Mouse (Mus musculus) granulocyte monocyte progenitor cell, adult 5-6 weeks (primary cell): ENCODE measurements around the gene Kif1bp. TPM values are rescaled to one million over a fixed set of nuclear protein-coding genes. Genes with fewer than 3 reads are reported as not detected.

Experiments
- total RNA-seq, 2 experiments: library from RNA; stranded (forward) in 1 of 2; stranded (reverse) in 1 of 2; fragments of 200-712, 200-1000 nt in 1 of 2; fragments of >200 nt in 1 of 2; fragmentation: Nextera tagmentation in 1 of 2; gene quantifications; 2 replicates each; pipeline ENCODE4 v1.2.3; 2014 to 2017

The Kif1bp gene
- total RNA-seq, 2 experiments from 2014 or later = 16.4 to 27.9 TPM

Other genes with a start within 250 kb of the Kif1bp start
- 46.4 and 67.3 TPM in 2 replicates for gene Hk1, start 198.5 kb downstream of the Kif1bp start, total RNA-seq (2014; fragmentation: Nextera tagmentation)
- gene Hk1, start 198.5 kb downstream of the Kif1bp start, total RNA-seq (2017) = 72.6 and 73.2 TPM in 2 replicates
- not detected in 2 replicates for gene Hkdc1, start 156.0 kb downstream of the Kif1bp start, total RNA-seq (2014; fragmentation: Nextera tagmentation)
- gene Hkdc1, start 156.0 kb downstream of the Kif1bp start, total RNA-seq (2017) = not detected in 2 replicates
- 2.0 and 4.2 TPM in 2 replicates for gene 4930507D05Rik, start 129.0 kb downstream of the Kif1bp start, total RNA-seq (2014; fragmentation: Nextera tagmentation)
- 0.31 and 0.34 TPM in 2 replicates for gene 4930507D05Rik, start 129.0 kb downstream of the Kif1bp start, total RNA-seq (2017)
- gene Supv3l1, start 128.7 kb downstream of the Kif1bp start, total RNA-seq (2014; fragmentation: Nextera tagmentation) = 48.8 and 53.9 TPM in 2 replicates
- 39.0 and 52.8 TPM in 2 replicates for gene Supv3l1, start 128.7 kb downstream of the Kif1bp start, total RNA-seq (2017)
- 59.0 and 64.1 TPM in 2 replicates for gene Vps26a, start 91.7 kb downstream of the Kif1bp start, total RNA-seq (2014; fragmentation: Nextera tagmentation)
- gene Vps26a, start 91.7 kb downstream of the Kif1bp start, total RNA-seq (2017) = 69.8 and 92.6 TPM in 2 replicates
- 2,018 and 2,531 TPM in 2 replicates for gene Srgn, start 51.0 kb downstream of the Kif1bp start, total RNA-seq (2014; fragmentation: Nextera tagmentation)
- gene Srgn, start 51.0 kb downstream of the Kif1bp start, total RNA-seq (2017) = 2,281 and 2,967 TPM in 2 replicates
- 103 and 110 TPM in 2 replicates for gene Ddx21, start 23.8 kb upstream of the Kif1bp start, total RNA-seq (2014; fragmentation: Nextera tagmentation)
- gene Ddx21, start 23.8 kb upstream of the Kif1bp start, total RNA-seq (2017) = 167 and 199 TPM in 2 replicates
- gene Ddx50, start 72.8 kb upstream of the Kif1bp start, total RNA-seq (2014; fragmentation: Nextera tagmentation) = 87.6 and 115 TPM in 2 replicates
- gene Ddx50, start 72.8 kb upstream of the Kif1bp start, total RNA-seq (2017) = 110 and 119 TPM in 2 replicates
- gene Stox1, start 147.7 kb upstream of the Kif1bp start, total RNA-seq (2014; fragmentation: Nextera tagmentation) = 1.5 and 1.6 TPM in 2 replicates
- gene Stox1, start 147.7 kb upstream of the Kif1bp start, total RNA-seq (2017) = 0.47 and 1.4 TPM in 2 replicates
- gene Ccar1, start 213.8 kb upstream of the Kif1bp start, total RNA-seq (2014; fragmentation: Nextera tagmentation) = 125 and 138 TPM in 2 replicates
- gene Ccar1, start 213.8 kb upstream of the Kif1bp start, total RNA-seq (2017) = 103 and 105 TPM in 2 replicates